ENCODE assay signal across 10 mouse cellular contexts in the genomic region with DNA sequence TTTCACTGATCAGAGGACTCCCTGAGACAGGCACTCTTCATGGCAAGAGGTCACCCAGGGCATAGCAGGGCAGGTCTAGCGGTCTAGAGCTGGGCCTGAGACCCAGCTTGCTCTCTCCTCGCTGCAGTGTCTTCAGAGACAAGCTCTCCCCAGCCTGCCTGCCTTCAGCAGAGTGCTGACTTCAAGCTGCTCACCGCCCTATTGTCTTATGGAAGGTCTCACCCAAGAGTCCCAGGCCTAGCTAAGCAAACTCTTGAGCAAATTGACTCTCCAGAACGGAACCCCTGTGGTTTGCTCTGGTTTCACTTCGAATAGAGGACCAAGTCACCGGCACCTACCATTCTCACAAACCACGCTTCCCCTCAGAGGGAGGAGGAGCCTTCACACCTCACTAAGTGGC.
DNase-seq lines count a peak whose midpoint lies in the region; ATAC-seq and TF ChIP-seq lines count a peak whose summit lies in the region.
"Had no signal": no experiment of that assay in that cellular context is flagged by ENCODE, and none has a peak within 500 bp of the region (broad histone marks: within the 10 kb centered on the region; RNA-seq: fewer than 3 reads in every experiment).

No protein-coding gene starts in this region.

- no peaks in the 10 kb centered on the region for H3K36me3 ChIP-seq in midbrain, embryonic 15.5 days (replicated peaks)
- H3K36me3 ChIP-seq in midbrain, postnatal 0 days (ENCODE audit: insufficient read depth, low read length) = no peaks in the 10 kb centered on the region
- no peaks in the 10 kb centered on the region for H3K36me3 ChIP-seq in limb, embryonic 10.5 days
- no peaks in the 10 kb centered on the region for H3K36me3 ChIP-seq in splenic B cell, adult 2 months (ENCODE audit: control insufficient read depth, insufficient read depth, low read length, poor library complexity, severe bottlenecking)

- no peak overlapping the region for H3K4me3 ChIP-seq in midbrain, embryonic 15.5 days
- no peak overlapping the region for H3K4me3 ChIP-seq in midbrain, postnatal 0 days (ENCODE audit: low read depth, low read length)
- H3K4me3 ChIP-seq in brown adipose tissue, adult 24 weeks (ENCODE audit: insufficient read depth, low read depth, low read length) = no peak overlapping the region
- H3K4me3 ChIP-seq in limb, embryonic 10.5 days = no peak overlapping the region

- no peak overlapping the region for H3K27ac ChIP-seq in midbrain, embryonic 15.5 days
- no peak overlapping the region for H3K27ac ChIP-seq in midbrain, postnatal 0 days (ENCODE audit: low read depth, low read length)
- H3K27ac ChIP-seq in brown adipose tissue, adult 24 weeks (replicated peaks; ENCODE audit: low read depth, low read length) = peak overlapping the region; percentile 34; the same call in 1 of the 2 replicates
- peak overlapping the region; percentile 86 for H3K27ac ChIP-seq in limb, embryonic 10.5 days

- WGBS in midbrain, embryonic 15.5 days = 59% methylated on average over 7 of the region's 7 CpGs
- 69% methylated on average over 7 of the region's 7 CpGs for WGBS in midbrain, postnatal 0 days
- WGBS in limb, embryonic 10.5 days = 29% methylated on average over 7 of the region's 7 CpGs

- H3K4me2 ChIP-seq in midbrain, embryonic 15.5 days = no peak overlapping the region
- H3K4me2 ChIP-seq in midbrain, postnatal 0 days (ENCODE audit: low read depth, low read length, poor library complexity, severe bottlenecking) = no peak overlapping the region

- TF ChIP-seq CTCF in midbrain, postnatal 0 days (IDR thresholded peaks at IDR 0.05) = no peak

- DNase-seq in midbrain, postnatal 0 days (ENCODE audit: low spot score) = no peak
- peak; percentile 47 for DNase-seq in limb, embryonic 10.5 days (ENCODE audit: low spot score)
- peak; percentile 34 for DNase-seq in splenic B cell, adult 2 months (ENCODE audit: low read depth, low spot score)
- no peak for DNase-seq in gastrocnemius, postnatal 25 days
- no peak for DNase-seq in frontal cortex, postnatal 14 days (ENCODE audit: low spot score in 2 of 2)
- DNase-seq in frontal cortex, postnatal 10 days (ENCODE audit: low spot score in 2 of 2) = no peak
- DNase-seq: gastrocnemius, postnatal 14 days; kidney, postnatal 10 days had no signal

- no peaks in the 10 kb centered on the region for H3K9me3 ChIP-seq in midbrain, embryonic 15.5 days
- no peaks in the 10 kb centered on the region for H3K9me3 ChIP-seq in midbrain, postnatal 0 days (ENCODE audit: low read length)
- H3K9me3 ChIP-seq in limb, embryonic 10.5 days (replicated peaks) = no peaks in the 10 kb centered on the region

- no peak overlapping the region for H3K9ac ChIP-seq in midbrain, embryonic 15.5 days
- H3K9ac ChIP-seq in midbrain, postnatal 0 days (replicated peaks; ENCODE audit: low read length, poor library complexity, severe bottlenecking) = no peak overlapping the region

- no peaks in the 10 kb centered on the region for H3K27me3 ChIP-seq in midbrain, embryonic 15.5 days (replicated peaks)
- H3K27me3 ChIP-seq in midbrain, postnatal 0 days (ENCODE audit: insufficient read depth, low read length) = no peaks in the 10 kb centered on the region
- H3K27me3 ChIP-seq in limb, embryonic 10.5 days (ENCODE audit: low read depth, poor library complexity, severe bottlenecking) = no peaks in the 10 kb centered on the region
- H3K27me3 ChIP-seq in splenic B cell, adult 2 months (ENCODE audit: control insufficient read depth, insufficient read depth, low read length, poor library complexity, severe bottlenecking) = no peaks in the 10 kb centered on the region

- H3K4me1 ChIP-seq in midbrain, embryonic 15.5 days = peaks cover 24% of the 10 kb centered on the region
- H3K4me1 ChIP-seq in midbrain, postnatal 0 days (ENCODE audit: insufficient read depth, low read length) = peaks cover 16% of the 10 kb centered on the region; the same call in 1 of the 2 replicates
- peaks cover 12% of the 10 kb centered on the region for H3K4me1 ChIP-seq in brown adipose tissue, adult 24 weeks (ENCODE audit: control insufficient read depth, insufficient read depth, insufficient read length, low read length)
- peaks cover 92% of the 10 kb centered on the region for H3K4me1 ChIP-seq in limb, embryonic 10.5 days

- ATAC-seq in midbrain, embryonic 15.5 days (replicated peaks) = 0 out of 2 replicates have a peak, but pooled peaks have one; percentile 21
- ATAC-seq in midbrain, postnatal 0 days (ENCODE audit: low FRiP score) = no peak

Comparison
In these comparisons a context has a peak if more than half of its experiments do, and no peak if none do; other contexts are left out.
1. H3K27ac ChIP-seq: peak in brown adipose tissue, adult 24 weeks (single experiment) and limb, embryonic 10.5 days (single experiment); none in midbrain, embryonic 15.5 days (single experiment) and midbrain, postnatal 0 days (single experiment).
2. DNase-seq: peak in limb, embryonic 10.5 days (single experiment) and splenic B cell, adult 2 months (single experiment); none in midbrain, postnatal 0 days (single experiment), gastrocnemius, postnatal 25 days (single experiment), frontal cortex, postnatal 14 days (0 of 2) and frontal cortex, postnatal 10 days (0 of 2).